Mouse (Mus musculus) embryonic facial prominence, embryonic 14.5 days (tissue): ENCODE results near the gene Jmjd8. TPM values are rescaled to one million over a fixed set of nuclear protein-coding genes. Genes with fewer than 3 reads are reported as not detected.

Source experiments
- ATAC-seq: fragments of 200-750 bp; cut with Nextera tagmentation; 2 replicates; pipeline ENCODE4 v1.8.0; 2017; ENCODE audit warnings: low read depth, moderate number of reproducible peaks, moderate TSS enrichment
- DNase-seq: peaks from one replicate; pipeline ENCODE4 v3.0.0-alpha.2; 2015; ENCODE audit warnings: low spot score
- H3K27ac ChIP-seq: fragments of 300-500 bp; sonication (generic); replicated peaks from 2 replicates; pipeline ENCODE4 v1.5.1; 2014; ENCODE audit warnings: low read depth, mild to moderate bottlenecking, low read length, moderate library complexity
- H3K27me3 ChIP-seq: fragments of 300-500 bp; sonication (generic); replicated peaks from 2 replicates; pipeline ENCODE4 v1.6.1; 2014; ENCODE audit warnings: low read length; ENCODE audit not compliant: control insufficient read depth, insufficient read depth
- H3K36me3 ChIP-seq: fragments of 300-500 bp; sonication (generic); 2 replicates; pipeline ENCODE4 v1.6.1; 2014; ENCODE audit warnings: low read length, mixed read lengths; ENCODE audit not compliant: control insufficient read depth, insufficient read depth
- H3K4me1 ChIP-seq: fragments of 300-500 bp; sonication (generic); 2 replicates; pipeline ENCODE4 v1.6.1; 2014; ENCODE audit warnings: antibody characterized with exemption, low read length; ENCODE audit not compliant: control insufficient read depth, insufficient read depth
- H3K4me2 ChIP-seq: fragments of 300-500 bp; sonication (generic); 2 replicates; pipeline ENCODE4 v1.6.1; 2014; ENCODE audit warnings: low read depth, mild to moderate bottlenecking, low read length, moderate library complexity, mixed read lengths
- H3K4me3 ChIP-seq: fragments of 300-500 bp; sonication (generic); 2 replicates; pipeline ENCODE4 v1.5.1; 2014; ENCODE audit warnings: low read depth, mild to moderate bottlenecking, low read length
- H3K9ac ChIP-seq: fragments of 300-500 bp; sonication (generic); 2 replicates; pipeline ENCODE4 v1.6.1; 2014; ENCODE audit warnings: low read depth, mild to moderate bottlenecking, low read length, moderate library complexity, mixed read lengths
- H3K9me3 ChIP-seq: fragments of 300-500 bp; sonication (generic); 2 replicates; pipeline ENCODE4 v1.6.1; 2016; ENCODE audit warnings: low read length; ENCODE audit not compliant: control insufficient read depth
- WGBS: fragments of 180-500 bp; shearing (Covaris S2); extraction: QIAGEN DNeasy Blood & Tissue Kit; methylation state at CpG from one replicate; pipeline ENCODE4 v1.1.7; 2014; 5-methylcytosine and 5-hydroxymethylcytosine counted together
- polyA plus RNA-seq: library from polyadenylated mRNA; unstranded; fragments of >200 nt; fragmentation: Nextera tagmentation; extraction: Ambion mirVana; gene quantifications from 2 replicates; pipeline ENCODE4 v1.2.1, GENCODE M21; 2014

Jmjd8 gene
- polyA plus RNA-seq: 35.2 and 36.2 TPM in 2 replicates

GRCm38 (mm10) chr17:25828712-25829557 is at the start of gene Jmjd8:
Gene Jmjd8 (plus strand): TSS chr17:25828867.
- H3K9me3 ChIP-seq: no peaks in the 10 kb centered on the region
- 2% methylated on average over 32 of the region's 32 CpGs for WGBS
- peak within 1 kb of the TSS; percentile 76 for H3K9ac ChIP-seq
- ATAC-seq (peak; percentile 62), DNase-seq (peak; percentile 94)
- peak within 1 kb of the TSS; percentile 76 for H3K4me2 ChIP-seq
- peaks cover 36% of the 10 kb centered on the region for H3K4me1 ChIP-seq
- H3K27me3 ChIP-seq: no peaks in the 10 kb centered on the region
- H3K4me3 ChIP-seq: peak within 1 kb of the TSS; percentile 52
- peak within 1 kb of the TSS; percentile 90 for H3K27ac ChIP-seq
- H3K36me3 ChIP-seq: peaks cover 45% of the 10 kb centered on the region

- H3K4me2 ChIP-seq: no peak overlapping the region
- ATAC-seq (no peak), DNase-seq (no peak)
- WGBS: 78% methylated on average over 6 of the region's 6 CpGs
- no peak overlapping the region for H3K4me3 ChIP-seq
- H3K9me3 ChIP-seq: no peaks in the 10 kb centered on the region
- peaks cover 50% of the 10 kb centered on the region for H3K36me3 ChIP-seq
- peaks cover 14% of the 10 kb centered on the region for H3K4me1 ChIP-seq
- H3K9ac ChIP-seq: no peak overlapping the region
- no peaks in the 10 kb centered on the region for H3K27me3 ChIP-seq
- no peak overlapping the region for H3K27ac ChIP-seq
Measured at GRCm38 (mm10) chr17:25781339-25781738, 47.3 kb upstream of the Jmjd8 start.

GRCm38 (mm10) chr17:25783086-25783485 is 45.6 kb upstream of the Jmjd8 start:
- Histone ChIP-seq H3K9me3 (no peaks in the 10 kb centered on the region), H3K27me3 (no peaks in the 10 kb centered on the region), H3K4me1 (peaks cover 14% of the 10 kb centered on the region), H3K9ac (no peak overlapping the region), H3K36me3 (peaks cover 59% of the 10 kb centered on the region), H3K27ac (no peak overlapping the region), H3K4me2 (no peak overlapping the region), H3K4me3 (no peak overlapping the region)
- WGBS: 77% methylated on average over 7 of the region's 7 CpGs
- ATAC-seq (no peak), DNase-seq (no peak)

GRCm38 (mm10) chr17:25783861-25784574 is 44.6 kb upstream of the Jmjd8 start:
- no peaks in the 10 kb centered on the region for H3K27me3 ChIP-seq
- ATAC-seq (no peak), DNase-seq (no peak)
- H3K4me1 ChIP-seq: peaks cover 14% of the 10 kb centered on the region
- H3K9ac ChIP-seq: peak overlapping the region; percentile 82
- 79% methylated on average over 15 of the region's 15 CpGs for WGBS
- H3K9me3 ChIP-seq: no peaks in the 10 kb centered on the region
- peak overlapping the region; percentile 76 for H3K4me3 ChIP-seq
- H3K36me3 ChIP-seq: peaks cover 58% of the 10 kb centered on the region
- peak overlapping the region; percentile 87 for H3K4me2 ChIP-seq
- no peak overlapping the region for H3K27ac ChIP-seq

DNA sequence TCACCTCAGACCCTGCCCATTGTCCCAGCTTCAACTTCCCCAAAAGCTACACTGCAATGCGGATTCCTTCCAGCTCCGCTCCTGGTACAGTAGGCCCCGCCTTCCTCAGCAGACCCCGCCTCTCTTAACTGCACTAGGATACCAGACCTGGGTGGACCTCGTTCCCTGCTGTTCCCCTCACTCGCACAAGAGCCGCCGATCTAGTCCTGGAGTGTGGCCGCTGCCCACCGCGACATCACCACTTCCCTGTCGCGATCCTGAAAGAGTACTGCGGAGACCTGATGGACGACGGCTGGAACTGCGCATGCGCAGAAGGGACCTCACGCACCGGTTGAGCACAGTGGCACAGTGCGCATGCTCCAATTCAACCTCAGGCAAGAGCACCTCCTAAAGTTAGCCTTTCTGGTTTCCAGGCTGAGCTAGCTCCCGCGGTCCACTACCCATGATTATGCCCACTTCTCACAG is 43.4 kb upstream of the Jmjd8 start, which contains the start of gene Haghl:
Gene Haghl (minus strand): TSS at position 393 of the 465 bp plus-strand sequence.
- DNase-seq: peak; percentile 97

GRCm38 (mm10) chr17:25786280-25786679 is 42.4 kb upstream of the Jmjd8 start, which contains the start of gene Ccdc78:
Gene Ccdc78 (plus strand): TSS chr17:25786580.
- no peaks in the 10 kb centered on the region for H3K9me3 ChIP-seq
- H3K9ac ChIP-seq: peak within 1 kb of the TSS; percentile 82
- WGBS: 80% methylated on average over 3 of the region's 3 CpGs
- DNase-seq (no peak), ATAC-seq (no peak)
- H3K4me2 ChIP-seq: peak within 1 kb of the TSS; percentile 87
- peak within 1 kb of the TSS; percentile 76 for H3K4me3 ChIP-seq
- H3K27me3 ChIP-seq: no peaks in the 10 kb centered on the region
- H3K4me1 ChIP-seq: peaks cover 19% of the 10 kb centered on the region
- H3K36me3 ChIP-seq: peaks cover 47% of the 10 kb centered on the region
- H3K27ac ChIP-seq: peak within 1 kb of the TSS; percentile 91

More for the DNA sequence above, 43.4 kb upstream of the Jmjd8 start, which contains the start of gene Haghl:
- Histone ChIP-seq H3K4me2 (peak within 1 kb of the TSS; percentile 87), H3K9me3 (no peaks in the 10 kb centered on the region), H3K4me1 (peaks cover 14% of the 10 kb centered on the region), H3K27ac (peak within 1 kb of the TSS; percentile 91), H3K27me3 (no peaks in the 10 kb centered on the region), H3K4me3 (peak within 1 kb of the TSS; percentile 76), H3K9ac (peak within 1 kb of the TSS; percentile 82), H3K36me3 (peaks cover 56% of the 10 kb centered on the region)
- WGBS: 0% methylated on average over 23 of the region's 23 CpGs
- ATAC-seq: peak; percentile 89

DNA sequence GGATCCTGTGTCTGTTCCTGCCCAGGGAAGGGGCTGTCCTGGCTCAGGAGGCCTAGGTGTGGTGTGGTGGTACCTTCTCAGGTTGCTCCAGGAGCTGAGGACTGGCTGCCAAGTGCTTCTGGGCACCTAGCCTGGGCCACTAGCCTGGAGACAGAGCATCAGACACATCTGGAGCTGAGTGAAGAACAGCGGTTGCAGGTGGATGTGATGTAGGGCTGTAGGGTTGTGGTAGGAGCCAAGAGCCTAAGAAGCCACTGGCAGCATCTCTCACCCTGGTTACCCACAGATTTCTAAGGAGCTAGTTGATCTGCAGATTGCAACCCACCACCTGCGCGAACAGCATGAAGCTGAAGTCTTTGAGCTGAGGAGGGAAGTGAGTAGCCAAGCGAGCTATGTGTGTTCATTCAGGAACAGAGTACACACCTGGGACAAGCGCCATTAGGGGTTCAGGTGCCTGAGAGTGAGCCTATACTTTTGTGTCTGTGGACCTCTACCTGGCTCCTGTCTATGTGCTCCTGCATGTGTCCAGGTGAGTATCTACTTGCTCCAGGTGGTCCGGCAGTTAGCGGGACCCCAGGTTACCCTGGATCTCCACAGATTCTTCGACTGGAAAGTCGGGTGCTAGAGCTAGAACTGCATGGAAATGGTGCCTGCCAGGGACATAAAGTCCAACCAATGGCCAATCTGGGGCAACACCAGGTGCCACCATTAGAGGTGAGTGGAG is 41.7 kb upstream of the Jmjd8 start:
- H3K27ac ChIP-seq: no peak overlapping the region
- H3K4me2 ChIP-seq: no peak overlapping the region
- ATAC-seq: no peak
- peaks cover 23% of the 10 kb centered on the region for H3K4me1 ChIP-seq
- peaks cover 41% of the 10 kb centered on the region for H3K36me3 ChIP-seq
- H3K9ac ChIP-seq: no peak overlapping the region
- no peak for DNase-seq
- H3K4me3 ChIP-seq: no peak overlapping the region
- WGBS: 90% methylated on average over 9 of the region's 9 CpGs
- H3K27me3 ChIP-seq: no peaks in the 10 kb centered on the region
- no peaks in the 10 kb centered on the region for H3K9me3 ChIP-seq

- DNase-seq: peak; percentile 75
- WGBS: 28% methylated on average over 19 of the region's 19 CpGs
- peaks cover 19% of the 10 kb centered on the region; the same call in 1 of the 2 replicates for H3K36me3 ChIP-seq
Measured at GRCm38 (mm10) chr17:25791320-25791842, 37.3 kb upstream of the Jmjd8 start.

More at GRCm38 (mm10) chr17:25791320-25791842, 37.3 kb upstream of the Jmjd8 start:
- Histone ChIP-seq H3K4me2 (peak overlapping the region; percentile 93), H3K9ac (peak overlapping the region; percentile 78), H3K4me3 (peak overlapping the region; percentile 81), H3K9me3 (no peaks in the 10 kb centered on the region), H3K4me1 (peaks cover 21% of the 10 kb centered on the region), H3K27me3 (no peaks in the 10 kb centered on the region), H3K27ac (peak overlapping the region; percentile 93)
- ATAC-seq: no peak
